Mouse (Mus musculus) monocyte, adult 5-6 weeks (primary cell): Measurements from ENCODE around the gene Tepsin. TPM values are rescaled to one million over a fixed set of nuclear protein-coding genes. Genes with fewer than 3 reads are reported as not detected.

Experiments
- ATAC-seq: fragments of 153-309, 156-312 bp; replicated peaks from 2 replicates; pipeline ENCODE4 v1.8.0; 2017; ENCODE audit warnings: mild to moderate bottlenecking; ENCODE audit not compliant: low TSS enrichment, insufficient number of reproducible peaks, severe bottlenecking, poor library complexity, low FRiP score
- total RNA-seq: library from RNA; stranded (forward); fragments of 200-1000, 200-491, 200-594 nt; gene quantifications from 3 replicates; pipeline ENCODE4 v1.2.3, GENCODE M21; 2017

The Tepsin gene
- 13.9 to 20.6 TPM (median 17.0 TPM) in 3 replicates for total RNA-seq

GRCm38 (mm10) chr11:120098588-120099511, at the start of gene Tepsin, which contains the start of gene Ndufaf8:
Gene Tepsin (minus strand): TSS chr11:120098731.
Gene Ndufaf8 (plus strand): TSS chr11:120098928.
- ATAC-seq: peak; percentile 96

GRCm38 (mm10) chr11:120143708-120144497, 45.4 kb upstream of the Tepsin start:
- ATAC-seq: no peak

- ATAC-seq: 0 out of 2 replicates have a peak, but pooled peaks have one; percentile 25
These were observed 44.1 kb upstream of the Tepsin start for GRCm38 (mm10) chr11:120142601-120143051.

- ATAC-seq: no peak
These were observed 41.7 kb upstream of the Tepsin start for GRCm38 (mm10) chr11:120140255-120140654.

GRCm38 (mm10) chr11:120139309-120139731, 40.8 kb upstream of the Tepsin start:
- ATAC-seq: no peak

- ATAC-seq: no peak
These were observed 39.1 kb upstream of the Tepsin start for GRCm38 (mm10) chr11:120137625-120138004.

GRCm38 (mm10) chr11:120136796-120137624, 38.5 kb upstream of the Tepsin start:
- no peak for ATAC-seq

GRCm38 (mm10) chr11:120136195-120136594, 37.7 kb upstream of the Tepsin start:
- no peak for ATAC-seq

GRCm38 (mm10) chr11:120134847-120135530, 36.5 kb upstream of the Tepsin start:
- no peak for ATAC-seq

- ATAC-seq: no peak
These were observed 35.6 kb upstream of the Tepsin start for GRCm38 (mm10) chr11:120134148-120134547.

GRCm38 (mm10) chr11:120129281-120129680, 30.8 kb upstream of the Tepsin start:
- no peak for ATAC-seq

- ATAC-seq: no peak
These were observed 28.3 kb upstream of the Tepsin start for GRCm38 (mm10) chr11:120126845-120127244.

- no peak for ATAC-seq
These were observed 23.6 kb upstream of the Tepsin start for GRCm38 (mm10) chr11:120122126-120122525.

- no peak for ATAC-seq
These were observed 22.3 kb upstream of the Tepsin start for GRCm38 (mm10) chr11:120120642-120121420.

- ATAC-seq: no peak
These were observed 21.5 kb upstream of the Tepsin start for GRCm38 (mm10) chr11:120119936-120120541.

GRCm38 (mm10) chr11:120119108-120119507, 20.6 kb upstream of the Tepsin start:
- ATAC-seq: no peak

GRCm38 (mm10) chr11:120117626-120118025, 19.1 kb upstream of the Tepsin start:
- no peak for ATAC-seq
